Mouse (Mus musculus) frontal cortex, adult 2 months (tissue): Measurements from ENCODE around the gene Sapcd1. TPM values are rescaled to one million over a fixed set of nuclear protein-coding genes. Genes with fewer than 3 reads are reported as not detected.

Experiments
- DNase-seq, 2 experiments: peaks; one replicate each; pipeline ENCODE4 v3.0.0; 2022; ENCODE audit warnings: low spot score in 1 of 2; ENCODE audit errors: extremely low spot score in 1 of 2
- polyA plus RNA-seq: library from polyadenylated mRNA; depleted of rRNA; stranded (reverse); fragments of >200 nt; gene quantifications from 2 replicates; pipeline ENCODE4 v1.2.3, GENCODE M21; 2012; rRNA removed

Gene Sapcd1
- polyA plus RNA-seq, 1 experiment, result 1.5 TPM

DNA sequence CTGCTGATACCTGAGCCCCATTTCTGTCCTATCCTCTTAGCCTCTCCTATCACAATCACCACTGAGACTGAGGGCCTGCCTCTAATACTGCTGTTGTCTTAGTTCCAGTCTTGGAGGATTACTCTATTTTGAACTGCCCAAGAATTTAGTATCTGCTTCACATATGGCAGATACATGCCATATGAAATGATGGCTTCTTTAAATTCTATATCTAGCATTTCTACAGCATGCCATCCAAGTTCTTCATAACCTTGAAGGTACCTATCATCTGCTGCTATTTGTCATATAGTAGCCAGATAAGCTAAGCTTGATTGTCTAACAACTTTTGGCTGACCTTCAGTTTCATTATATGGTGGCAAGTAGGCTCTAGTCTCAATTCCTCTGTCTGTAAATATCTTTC lies 33.1 kb downstream of the Sapcd1 start:
- no peak for DNase-seq

DNA sequence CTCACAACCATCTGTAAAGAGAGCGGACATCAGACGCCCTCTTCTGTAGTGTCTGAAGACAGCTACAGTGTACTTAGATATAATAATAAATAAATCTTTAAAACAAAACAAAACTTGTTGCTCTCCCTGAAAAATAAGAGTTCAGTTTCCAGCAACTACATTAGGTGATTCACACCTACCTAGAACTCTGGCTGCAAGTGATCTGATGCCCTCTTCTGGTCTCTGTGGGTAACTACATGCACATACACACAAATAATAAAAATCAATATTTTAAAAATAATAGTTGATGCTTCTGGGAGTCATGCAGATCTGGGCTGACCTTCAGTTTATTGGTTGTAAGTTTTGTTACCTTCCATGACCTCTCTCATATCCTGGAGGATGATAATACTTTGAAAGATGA lies 43.6 kb downstream of the Sapcd1 start:
- peak in 1 of 2 experiments; percentile 32 for DNase-seq

GRCm38 (mm10) chr17:34982328-34982727 lies 45.5 kb downstream of the Sapcd1 start:
- DNase-seq, result no peak

GRCm38 (mm10) chr17:34981690-34982180 lies 46.1 kb downstream of the Sapcd1 start, which contains the start of gene Lsm2:
Gene Lsm2 (plus strand): TSS chr17:34981862.
- peak; percentile 85 to 93 for DNase-seq

DNA sequence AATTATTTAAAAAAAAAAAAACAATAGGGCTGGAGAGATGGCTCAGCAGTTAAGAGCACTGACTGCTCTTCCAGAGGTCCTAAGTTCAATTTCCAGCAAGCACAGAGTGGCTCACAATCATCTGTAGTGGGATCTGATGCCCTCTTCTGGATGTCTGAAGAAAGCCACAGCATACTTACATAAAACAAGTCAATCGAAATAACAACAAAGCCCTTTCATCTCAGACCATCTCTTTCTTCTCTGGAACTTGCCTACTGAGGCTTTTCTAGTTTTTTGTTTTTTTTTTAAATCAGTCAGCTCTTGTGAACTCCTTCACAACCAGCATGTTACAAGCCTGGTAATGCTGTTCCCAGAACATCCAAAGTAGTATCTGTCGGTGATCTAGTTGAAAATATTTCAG lies 47.2 kb downstream of the Sapcd1 start:
- peak in 1 of 2 experiments; percentile 65 for DNase-seq

- no peak for DNase-seq
Observed at GRCm38 (mm10) chr17:34979631-34980030, 48.2 kb downstream of the Sapcd1 start.

DNA sequence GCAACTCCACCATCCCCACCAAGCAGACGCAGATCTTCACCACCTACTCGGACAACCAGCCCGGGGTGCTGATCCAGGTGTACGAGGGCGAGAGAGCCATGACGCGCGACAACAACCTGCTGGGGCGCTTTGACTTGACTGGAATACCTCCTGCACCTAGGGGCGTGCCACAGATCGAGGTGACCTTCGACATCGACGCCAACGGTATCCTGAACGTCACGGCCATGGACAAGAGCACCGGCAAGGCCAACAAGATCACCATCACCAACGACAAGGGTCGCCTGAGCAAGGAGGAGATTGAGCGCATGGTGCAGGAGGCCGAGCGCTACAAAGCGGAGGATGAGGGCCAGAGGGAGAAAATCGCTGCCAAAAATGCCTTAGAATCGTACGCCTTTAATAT lies 49.6 kb downstream of the Sapcd1 start:
- no peak for DNase-seq

GRCm38 (mm10) chr17:34977000-34977399 lies 50.8 kb downstream of the Sapcd1 start:
- DNase-seq, result no peak

Other genes starting within 250 kb of the Sapcd1 start
- gene Cyp21a1, start 223.5 kb downstream of the Sapcd1 start, polyA plus RNA-seq, result 0.04 TPM in 1 of 2 replicates, not detected in the other
- gene Stk19, start 191.1 kb downstream of the Sapcd1 start, polyA plus RNA-seq, result 71.8 and 77.6 TPM in 2 replicates
- 47.3 and 56.4 TPM in 2 replicates for gene Dxo, start 191.0 kb downstream of the Sapcd1 start, polyA plus RNA-seq
- 72.8 and 77.5 TPM in 2 replicates for gene Skiv2l, start 177.8 kb downstream of the Sapcd1 start, polyA plus RNA-seq
- gene Nelfe, start 177.6 kb downstream of the Sapcd1 start, polyA plus RNA-seq, result 60.8 and 66.2 TPM in 2 replicates
- 0.29 and 0.44 TPM in 2 replicates for gene Cfb, start 165.5 kb downstream of the Sapcd1 start, polyA plus RNA-seq
- 7.5 and 8.8 TPM in 2 replicates for gene Zbtb12, start 148.5 kb downstream of the Sapcd1 start, polyA plus RNA-seq
- gene Gm20547, start 146.0 kb downstream of the Sapcd1 start, polyA plus RNA-seq, result 0.08 TPM in 1 of 2 replicates, not detected in the other
- gene C2, start 129.8 kb downstream of the Sapcd1 start, polyA plus RNA-seq, result 2.9 and 3.2 TPM in 2 replicates
- 268 and 290 TPM in 2 replicates for gene Ehmt2, start 129.5 kb downstream of the Sapcd1 start, polyA plus RNA-seq
- 0.27 and 0.38 TPM in 2 replicates for gene Slc44a4, start 113.5 kb downstream of the Sapcd1 start, polyA plus RNA-seq
- 48.7 and 53.6 TPM in 2 replicates for gene Neu1, start 96.8 kb downstream of the Sapcd1 start, polyA plus RNA-seq
- 10.9 and 13.4 TPM in 2 replicates for gene Hspa1b, start 68.8 kb downstream of the Sapcd1 start, polyA plus RNA-seq
- 0.20 TPM in 1 of 2 replicates, not detected in the other for gene Gm20481, start 58.1 kb downstream of the Sapcd1 start, polyA plus RNA-seq
- gene Hspa1a, start 55.9 kb downstream of the Sapcd1 start, polyA plus RNA-seq, result 13.8 and 14.6 TPM in 2 replicates
- gene Hspa1l, start 55.3 kb downstream of the Sapcd1 start, polyA plus RNA-seq, result 0.40 and 0.74 TPM in 2 replicates
- 43.9 and 49.7 TPM in 2 replicates for gene Lsm2, start 46.2 kb downstream of the Sapcd1 start, polyA plus RNA-seq
- 48.2 and 55.1 TPM in 2 replicates for gene Vars, start 27.0 kb downstream of the Sapcd1 start, polyA plus RNA-seq
- 0.48 and 0.59 TPM in 2 replicates for gene Vwa7, start 11.4 kb downstream of the Sapcd1 start, polyA plus RNA-seq
- gene Msh5, start 18.7 kb upstream of the Sapcd1 start, polyA plus RNA-seq, result 1.5 and 2.0 TPM in 2 replicates
- gene Clic1, start 21.9 kb upstream of the Sapcd1 start, polyA plus RNA-seq, result 26.4 and 28.5 TPM in 2 replicates
- gene Ddah2, start 31.0 kb upstream of the Sapcd1 start, polyA plus RNA-seq, result 40.8 and 42.8 TPM in 2 replicates
- gene Ly6g6c, start 37.4 kb upstream of the Sapcd1 start, polyA plus RNA-seq, result not detected in 2 replicates
- 0.04 TPM in 2 replicates for gene Mpig6b, start 38.2 kb upstream of the Sapcd1 start, polyA plus RNA-seq
- gene Ly6g6e, start 48.9 kb upstream of the Sapcd1 start, polyA plus RNA-seq, result 65.5 and 71.7 TPM in 2 replicates
- gene Ly6g6d, start 50.0 kb upstream of the Sapcd1 start, polyA plus RNA-seq, result 2.3 and 2.9 TPM in 2 replicates
- gene Ly6g6f, start 57.6 kb upstream of the Sapcd1 start, polyA plus RNA-seq, result 0.10 and 0.27 TPM in 2 replicates
- 144 and 159 TPM in 2 replicates for gene Abhd16a, start 61.2 kb upstream of the Sapcd1 start, polyA plus RNA-seq
- gene Ly6g5c, start 80.3 kb upstream of the Sapcd1 start, polyA plus RNA-seq, result 0.38 TPM in 1 of 2 replicates, not detected in the other
- gene Ly6g5b, start 87.4 kb upstream of the Sapcd1 start, polyA plus RNA-seq, result 1.2 and 2.0 TPM in 2 replicates
- gene Gpank1, start 93.4 kb upstream of the Sapcd1 start, polyA plus RNA-seq, result 18.9 and 20.2 TPM in 2 replicates
- 173 and 179 TPM in 2 replicates for gene Csnk2b, start 94.0 kb upstream of the Sapcd1 start, polyA plus RNA-seq
- 8.2 and 9.1 TPM in 2 replicates for gene D17H6S53E, start 98.4 kb upstream of the Sapcd1 start, polyA plus RNA-seq
- gene Apom, start 104.0 kb upstream of the Sapcd1 start, polyA plus RNA-seq, result 0.40 and 0.78 TPM in 2 replicates
- gene Bag6, start 107.2 kb upstream of the Sapcd1 start, polyA plus RNA-seq, result 199 and 213 TPM in 2 replicates
- 261 and 306 TPM in 2 replicates for gene Prrc2a, start 136.9 kb upstream of the Sapcd1 start, polyA plus RNA-seq
- gene Aif1, start 148.1 kb upstream of the Sapcd1 start, polyA plus RNA-seq, result 11.2 and 17.2 TPM in 2 replicates
- 14.3 and 20.7 TPM in 2 replicates for gene Lst1, start 160.4 kb upstream of the Sapcd1 start, polyA plus RNA-seq
- 0.78 and 0.88 TPM in 2 replicates for gene Ltb, start 166.4 kb upstream of the Sapcd1 start, polyA plus RNA-seq
- gene Tnf, start 174.0 kb upstream of the Sapcd1 start, polyA plus RNA-seq, result 0.11 and 0.14 TPM in 2 replicates
- 0.06 and 0.17 TPM in 2 replicates for gene Lta, start 177.3 kb upstream of the Sapcd1 start, polyA plus RNA-seq
- gene Gm16181, start 192.8 kb upstream of the Sapcd1 start, polyA plus RNA-seq, result not detected in 2 replicates
- gene Atp6v1g2, start 205.6 kb upstream of the Sapcd1 start, polyA plus RNA-seq, result 665 and 695 TPM in 2 replicates
- gene Nfkbil1, start 207.8 kb upstream of the Sapcd1 start, polyA plus RNA-seq, result 13.7 and 15.1 TPM in 2 replicates
- 438 and 444 TPM in 2 replicates for gene Ddx39b, start 213.7 kb upstream of the Sapcd1 start, polyA plus RNA-seq
- 66.1 and 69.2 TPM in 2 replicates for gene H2-D1, start 234.7 kb upstream of the Sapcd1 start, polyA plus RNA-seq